Mouse (Mus musculus): ENCODE results near the gene B3galt4. TPM values are rescaled to one million over a fixed set of nuclear protein-coding genes. Genes with fewer than 3 reads are reported as not detected.

Gene B3galt4
- total and polyA plus RNA-seq, 2 experiments from 2014 or later, result 0.53 to 6.1 TPM

DNA sequence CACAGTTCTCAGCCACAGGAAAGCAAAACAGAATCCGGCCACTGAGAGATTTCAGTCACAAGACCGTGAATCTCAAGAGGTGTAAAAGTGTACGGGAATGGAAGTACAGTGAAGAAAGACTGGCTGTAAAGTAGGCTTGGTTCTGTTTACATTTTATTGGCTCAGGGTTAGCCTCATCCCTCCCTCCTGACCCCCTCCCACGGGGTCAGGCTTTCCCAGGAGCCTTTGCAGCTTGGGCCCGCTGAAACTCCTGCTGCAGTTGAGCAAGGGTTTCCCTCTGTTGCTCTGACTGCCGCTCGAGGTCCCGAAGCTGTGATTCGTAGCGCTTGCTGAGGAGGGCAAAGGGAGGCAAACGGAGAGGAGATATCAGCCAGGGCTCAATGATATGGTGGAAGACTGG, 12.5 kb downstream of the B3galt4 start:
- WGBS, result 70% methylated on average over 11 of the region's 11 CpGs
- no peak for DNase-seq (ENCODE audit: low spot score)
- H3K4me1 ChIP-seq (ENCODE audit: control insufficient read depth, insufficient read depth), result peaks cover 13% of the 10 kb centered on the region
- no peak for ATAC-seq (ENCODE audit: insufficient read depth, low read depth)
- H3K4me3 ChIP-seq (ENCODE audit: low read depth, low read length), result no peak overlapping the region
- peaks cover 46% of the 10 kb centered on the region for H3K36me3 ChIP-seq (replicated peaks; ENCODE audit: control insufficient read depth, insufficient read depth, low read length)
- H3K9ac ChIP-seq (replicated peaks; ENCODE audit: low read depth, low read length), result no peak overlapping the region
- H3K4me2 ChIP-seq (ENCODE audit: low read depth, low read length), result no peak overlapping the region
- H3K9me3 ChIP-seq (replicated peaks; ENCODE audit: control insufficient read depth, low read length), result no peaks in the 10 kb centered on the region
- no peak overlapping the region for H3K27ac ChIP-seq (ENCODE audit: low read depth)
- no peak for TF ChIP-seq EP300 (IDR thresholded peaks at IDR 0.05; ENCODE audit: low read depth)
- no peak for TF ChIP-seq CTCF (IDR thresholded peaks at IDR 0.05; ENCODE audit: low read depth)
- H3K27me3 ChIP-seq (ENCODE audit: control insufficient read depth, insufficient read depth, low read length), result no peaks in the 10 kb centered on the region

GRCm38 (mm10) chr17:33936993-33937392, 14.3 kb downstream of the B3galt4 start:
- H3K27ac ChIP-seq (ENCODE audit: low read depth), result no peak overlapping the region
- no peak overlapping the region for H3K4me2 ChIP-seq (ENCODE audit: low read depth, low read length)
- no peak overlapping the region for H3K9ac ChIP-seq (replicated peaks; ENCODE audit: low read depth, low read length)
- no peaks in the 10 kb centered on the region for H3K9me3 ChIP-seq (replicated peaks; ENCODE audit: control insufficient read depth, low read length)
- no peaks in the 10 kb centered on the region for H3K27me3 ChIP-seq (ENCODE audit: control insufficient read depth, insufficient read depth, low read length)
- H3K36me3 ChIP-seq (replicated peaks; ENCODE audit: control insufficient read depth, insufficient read depth, low read length), result peaks cover 52% of the 10 kb centered on the region
- peaks cover 13% of the 10 kb centered on the region for H3K4me1 ChIP-seq (ENCODE audit: control insufficient read depth, insufficient read depth)
- no peak for DNase-seq (ENCODE audit: low spot score)
- H3K4me3 ChIP-seq (ENCODE audit: low read depth, low read length), result no peak overlapping the region
- 84% methylated on average over 15 of the region's 15 CpGs for WGBS
- no peak for TF ChIP-seq CTCF (IDR thresholded peaks at IDR 0.05; ENCODE audit: low read depth)
- TF ChIP-seq EP300 (IDR thresholded peaks at IDR 0.05; ENCODE audit: low read depth), result no peak
- ATAC-seq (ENCODE audit: insufficient read depth, low read depth), result no peak

DNA sequence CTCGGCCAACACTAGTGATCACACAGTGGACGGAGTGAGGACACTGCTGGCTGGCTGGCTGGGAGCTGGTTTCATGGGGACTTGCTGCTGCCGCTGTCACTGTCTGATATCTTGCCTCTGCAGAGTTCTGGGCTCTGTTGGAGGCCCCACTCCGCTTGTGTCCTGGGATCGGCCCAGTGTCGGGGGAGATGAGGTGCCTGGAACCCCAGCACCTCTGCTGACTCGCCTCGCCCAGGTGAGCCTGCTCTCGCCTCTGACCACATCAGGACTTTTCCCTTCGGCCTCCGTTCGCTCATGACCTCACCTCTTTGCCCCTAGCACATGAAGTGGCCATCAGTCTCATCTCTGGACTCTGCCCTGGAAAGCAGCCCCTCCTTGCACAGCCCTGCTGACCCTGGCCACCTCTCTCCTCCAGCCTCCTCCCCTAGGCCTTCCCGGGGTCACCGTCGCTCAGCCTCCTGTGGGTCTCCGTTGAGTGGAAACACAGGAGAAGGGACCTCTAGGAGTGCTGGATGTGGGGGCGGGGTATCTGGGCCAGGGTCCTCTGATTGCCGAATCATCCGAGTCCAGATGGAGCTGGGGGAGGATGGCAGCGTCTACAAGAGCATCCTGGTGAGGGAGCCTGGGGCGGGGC, 15.7 kb downstream of the B3galt4 start:
- Histone ChIP-seq H3K4me3 (ENCODE audit: low read depth, low read length) (no peak overlapping the region), H3K9ac (replicated peaks; ENCODE audit: low read depth, low read length) (no peak overlapping the region), H3K36me3 (replicated peaks; ENCODE audit: control insufficient read depth, insufficient read depth, low read length) (peaks cover 55% of the 10 kb centered on the region), H3K4me1 (ENCODE audit: control insufficient read depth, insufficient read depth) (peaks cover 14% of the 10 kb centered on the region), H3K4me2 (ENCODE audit: low read depth, low read length) (no peak overlapping the region), H3K27ac (ENCODE audit: low read depth) (no peak overlapping the region), H3K9me3 (replicated peaks; ENCODE audit: control insufficient read depth, low read length) (no peaks in the 10 kb centered on the region), H3K27me3 (ENCODE audit: control insufficient read depth, insufficient read depth, low read length) (no peaks in the 10 kb centered on the region)
- ATAC-seq (ENCODE audit: insufficient read depth, low read depth) (no peak), DNase-seq (ENCODE audit: low spot score) (no peak)
- 83% methylated on average over 21 of the region's 21 CpGs for WGBS
- TF ChIP-seq EP300 (IDR thresholded peaks at IDR 0.05; ENCODE audit: low read depth) (no peak), CTCF (IDR thresholded peaks at IDR 0.05; ENCODE audit: low read depth) (no peak)

DNA sequence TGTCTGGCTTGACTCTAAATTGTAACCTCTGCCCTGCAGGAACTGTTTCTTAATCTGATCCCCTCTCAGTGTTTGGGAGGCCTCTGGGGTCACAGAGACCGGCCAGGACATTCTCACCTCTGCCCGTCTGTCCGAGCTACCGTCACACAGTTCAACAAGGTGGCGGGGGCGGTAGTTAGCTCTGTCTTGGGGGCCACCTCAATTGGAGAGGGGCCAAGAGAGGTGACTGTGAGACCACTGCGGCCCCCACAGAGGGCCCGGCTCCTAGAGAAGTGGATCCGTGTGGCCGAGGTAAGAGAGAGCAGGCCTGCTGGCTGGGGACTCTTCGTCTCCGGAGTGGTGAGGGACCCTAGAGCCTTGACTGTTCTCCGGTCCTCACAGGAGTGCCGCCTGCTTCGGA, 18.3 kb downstream of the B3galt4 start:
- no peak for DNase-seq (ENCODE audit: low spot score)
- Histone ChIP-seq H3K9ac (replicated peaks; ENCODE audit: low read depth, low read length) (no peak overlapping the region), H3K27ac (ENCODE audit: low read depth) (no peak overlapping the region), H3K27me3 (ENCODE audit: control insufficient read depth, insufficient read depth, low read length) (no peaks in the 10 kb centered on the region), H3K4me1 (ENCODE audit: control insufficient read depth, insufficient read depth) (peaks cover 6% of the 10 kb centered on the region; the same call in 1 of the 2 replicates), H3K36me3 (replicated peaks; ENCODE audit: control insufficient read depth, insufficient read depth, low read length) (peaks cover 55% of the 10 kb centered on the region), H3K4me3 (ENCODE audit: low read depth, low read length) (no peak overlapping the region), H3K4me2 (ENCODE audit: low read depth, low read length) (no peak overlapping the region), H3K9me3 (replicated peaks; ENCODE audit: control insufficient read depth, low read length) (no peaks in the 10 kb centered on the region)
- no peak for ATAC-seq (ENCODE audit: insufficient read depth, low read depth)
- TF ChIP-seq CTCF (IDR thresholded peaks at IDR 0.05; ENCODE audit: low read depth) (no peak), EP300 (IDR thresholded peaks at IDR 0.05; ENCODE audit: low read depth) (no peak)
- 94% methylated on average over 15 of the region's 15 CpGs for WGBS

GRCm38 (mm10) chr17:33932448-33932847, 18.8 kb downstream of the B3galt4 start:
- no peak for TF ChIP-seq CTCF (IDR thresholded peaks at IDR 0.05; ENCODE audit: low read depth)
- no peaks in the 10 kb centered on the region for H3K27me3 ChIP-seq (ENCODE audit: control insufficient read depth, insufficient read depth, low read length)
- no peaks in the 10 kb centered on the region for H3K9me3 ChIP-seq (replicated peaks; ENCODE audit: control insufficient read depth, low read length)
- DNase-seq (ENCODE audit: low spot score) (no peak), ATAC-seq (ENCODE audit: insufficient read depth, low read depth) (no peak)
- peaks cover 52% of the 10 kb centered on the region for H3K36me3 ChIP-seq (replicated peaks; ENCODE audit: control insufficient read depth, insufficient read depth, low read length)
- H3K9ac ChIP-seq (replicated peaks; ENCODE audit: low read depth, low read length), result no peak overlapping the region
- WGBS, result 83% methylated on average over 14 of the region's 14 CpGs
- no peak overlapping the region for H3K4me3 ChIP-seq (ENCODE audit: low read depth, low read length)
- H3K27ac ChIP-seq (ENCODE audit: low read depth), result no peak overlapping the region
- H3K4me2 ChIP-seq (ENCODE audit: low read depth, low read length), result no peak overlapping the region
- peaks cover 6% of the 10 kb centered on the region; the same call in 1 of the 2 replicates for H3K4me1 ChIP-seq (ENCODE audit: control insufficient read depth, insufficient read depth)

GRCm38 (mm10) chr17:33931947-33932346, 19.3 kb downstream of the B3galt4 start:
- ATAC-seq (ENCODE audit: insufficient read depth, low read depth), result no peak
- 91% methylated on average over 11 of the region's 11 CpGs for WGBS
- Histone ChIP-seq H3K9ac (replicated peaks; ENCODE audit: low read depth, low read length) (no peak overlapping the region), H3K27me3 (ENCODE audit: control insufficient read depth, insufficient read depth, low read length) (no peaks in the 10 kb centered on the region), H3K4me2 (ENCODE audit: low read depth, low read length) (no peak overlapping the region), H3K4me3 (ENCODE audit: low read depth, low read length) (no peak overlapping the region), H3K36me3 (replicated peaks; ENCODE audit: control insufficient read depth, insufficient read depth, low read length) (peaks cover 47% of the 10 kb centered on the region), H3K9me3 (replicated peaks; ENCODE audit: control insufficient read depth, low read length) (no peaks in the 10 kb centered on the region), H3K27ac (ENCODE audit: low read depth) (no peak overlapping the region), H3K4me1 (ENCODE audit: control insufficient read depth, insufficient read depth) (peaks cover 6% of the 10 kb centered on the region; the same call in 1 of the 2 replicates)
- DNase-seq (ENCODE audit: low spot score), result peak; percentile 1
- TF ChIP-seq EP300 (IDR thresholded peaks at IDR 0.05; ENCODE audit: low read depth) (no peak), CTCF (IDR thresholded peaks at IDR 0.05; ENCODE audit: low read depth) (no peak)

Measured in heart, postnatal 0 days (tissue).